Comparison of ENCODE assay signal across 8 mouse cellular contexts in the genomic region with DNA sequence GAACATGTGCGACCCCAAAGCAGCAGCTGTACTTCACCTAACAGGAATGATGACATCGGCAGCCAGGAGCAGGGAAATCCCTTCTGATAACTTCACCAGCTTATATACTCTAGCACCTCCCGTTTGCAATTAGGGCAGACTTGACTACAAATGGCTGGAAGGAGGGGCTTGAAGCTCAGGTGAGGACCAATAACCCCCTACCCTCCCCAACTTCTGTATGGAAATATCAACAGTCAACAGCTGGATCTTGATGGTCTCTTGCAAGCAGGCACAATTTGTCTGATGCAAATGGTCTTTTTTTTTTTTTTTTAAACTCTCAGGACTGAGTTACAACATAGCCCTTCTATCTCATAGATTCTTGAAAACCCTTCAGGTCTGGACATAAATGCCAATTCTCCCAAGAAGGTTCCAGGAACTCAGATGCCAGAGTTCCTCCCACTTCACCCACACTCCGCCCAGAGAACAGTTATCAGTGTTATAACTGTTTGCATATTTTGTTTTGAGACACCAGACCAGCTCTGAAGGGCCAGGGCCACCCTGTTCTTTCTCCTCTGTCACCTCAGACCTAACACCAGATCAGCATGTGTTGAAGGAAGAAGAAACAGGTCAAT. TPM values are rescaled to one million over a fixed set of nuclear protein-coding genes. Genes with fewer than 3 reads are reported as not detected.
DNase-seq lines count a peak whose midpoint lies in the region; ATAC-seq and TF ChIP-seq lines count a peak whose summit lies in the region.

A gene (minus strand): TSS at position 51 of the 611 bp plus-strand sequence.

- TF ChIP-seq POLR2A in embryonic fibroblast, embryonic 13.5 days (IDR thresholded peaks at IDR 0.05; ENCODE audit: low read depth, low read length): no peak

- H3K4me2 ChIP-seq in liver, embryonic 12.5 days: no peak within 1 kb of the TSS
- H3K4me2 ChIP-seq in heart, postnatal 0 days (ENCODE audit: low read depth, low read length): no peak within 1 kb of the TSS
- H3K4me2 ChIP-seq in neural tube, embryonic 14.5 days (ENCODE audit: low read depth, low read length): no peak within 1 kb of the TSS

- 36% methylated on average over 4 of the region's 4 CpGs for WGBS in liver, embryonic 12.5 days (ENCODE audit: insufficient replicate concordance)
- 39% methylated on average over 4 of the region's 4 CpGs for WGBS in heart, postnatal 0 days
- WGBS in neural tube, embryonic 14.5 days: 87% methylated on average over 4 of the region's 4 CpGs

- no peak for TF ChIP-seq EP300 in heart, postnatal 0 days (IDR thresholded peaks at IDR 0.05; ENCODE audit: low read depth)

- no peak for ATAC-seq in liver, embryonic 12.5 days
- no peak for ATAC-seq in heart, postnatal 0 days (ENCODE audit: insufficient read depth, low read depth)
- no peak for ATAC-seq in neural tube, embryonic 14.5 days (ENCODE audit: low read depth)

- H3K27me3 ChIP-seq in liver, embryonic 12.5 days (replicated peaks): peaks cover 18% of the 10 kb centered on the region
- no peaks in the 10 kb centered on the region for H3K27me3 ChIP-seq in heart, postnatal 0 days (ENCODE audit: control insufficient read depth, insufficient read depth, low read length)
- H3K27me3 ChIP-seq in neural tube, embryonic 14.5 days (ENCODE audit: control insufficient read depth, insufficient read depth, low read length): no peaks in the 10 kb centered on the region

- H3K4me1 ChIP-seq in liver, embryonic 12.5 days: peaks cover 63% of the 10 kb centered on the region
- 0 out of 2 replicates have a peak, but pooled peaks cover 4% of the 10 kb centered on the region for H3K4me1 ChIP-seq in embryonic fibroblast, embryonic 13.5 days (ENCODE audit: control insufficient read depth, insufficient read depth, low read length)
- H3K4me1 ChIP-seq in heart, postnatal 0 days (ENCODE audit: control insufficient read depth, insufficient read depth): peaks cover 23% of the 10 kb centered on the region
- H3K4me1 ChIP-seq in neural tube, embryonic 14.5 days (ENCODE audit: control insufficient read depth, insufficient read depth, low read length): peaks cover 17% of the 10 kb centered on the region

- TF ChIP-seq CTCF in embryonic fibroblast, embryonic 13.5 days (IDR thresholded peaks at IDR 0.05; ENCODE audit: borderline replicate concordance, insufficient read depth, low read length): no peak
- no peak for TF ChIP-seq CTCF in heart, postnatal 0 days (IDR thresholded peaks at IDR 0.05; ENCODE audit: low read depth)

- intact Hi-C loops in left cerebral cortex, postnatal 4 days (cut with DNase I): no loop called here

- H3K9me3 ChIP-seq in liver, embryonic 12.5 days (replicated peaks): no peaks in the 10 kb centered on the region
- no peaks in the 10 kb centered on the region for H3K9me3 ChIP-seq in heart, postnatal 0 days (replicated peaks; ENCODE audit: control insufficient read depth, low read length)
- no peaks in the 10 kb centered on the region for H3K9me3 ChIP-seq in neural tube, embryonic 14.5 days (ENCODE audit: control insufficient read depth, low read length)

- peaks cover 7% of the 10 kb centered on the region; the same call in 1 of the 2 replicates for H3K36me3 ChIP-seq in liver, embryonic 12.5 days
- H3K36me3 ChIP-seq in heart, postnatal 0 days (replicated peaks; ENCODE audit: control insufficient read depth, insufficient read depth, low read length): no peaks in the 10 kb centered on the region
- H3K36me3 ChIP-seq in neural tube, embryonic 14.5 days (ENCODE audit: control insufficient read depth, insufficient read depth, low read length): no peaks in the 10 kb centered on the region

- DNase-seq in liver: no peak
- DNase-seq in heart, postnatal 0 days (ENCODE audit: low spot score): no peak
- DNase-seq in left cerebral cortex, postnatal 4 days: no peak
- DNase-seq in ovary, adult 18-20 months (ENCODE audit: low spot score): no peak
- DNase-seq in urinary bladder, adult 18-20 months (ENCODE audit: low spot score in 2 of 2): no peak

- no peak within 1 kb of the TSS for H3K9ac ChIP-seq in liver, embryonic 12.5 days
- H3K9ac ChIP-seq in heart, postnatal 0 days (replicated peaks; ENCODE audit: low read depth, low read length): no peak within 1 kb of the TSS
- H3K9ac ChIP-seq in neural tube, embryonic 14.5 days (replicated peaks; ENCODE audit: low read depth, low read length): no peak within 1 kb of the TSS

- no peak within 1 kb of the TSS for H3K4me3 ChIP-seq in liver, embryonic 12.5 days
- no peak within 1 kb of the TSS for H3K4me3 ChIP-seq in embryonic fibroblast, embryonic 13.5 days (ENCODE audit: insufficient read depth, low read length)
- no peak within 1 kb of the TSS for H3K4me3 ChIP-seq in heart, postnatal 0 days (ENCODE audit: low read depth, low read length)
- no peak within 1 kb of the TSS for H3K4me3 ChIP-seq in neural tube, embryonic 14.5 days (ENCODE audit: low read depth, low read length)

- H3K27ac ChIP-seq in liver, embryonic 12.5 days: no peak within 1 kb of the TSS; the same call in 1 of the 2 replicates
- H3K27ac ChIP-seq in embryonic fibroblast, embryonic 13.5 days (ENCODE audit: insufficient read depth, low read length): no peak within 1 kb of the TSS
- H3K27ac ChIP-seq in heart, postnatal 0 days (ENCODE audit: low read depth): no peak within 1 kb of the TSS
- no peak within 1 kb of the TSS for H3K27ac ChIP-seq in neural tube, embryonic 14.5 days (ENCODE audit: low read depth, low read length)

RNA-seq across cellular contexts. Expression of the gene that starts here (rescaled TPM):
- 12.1 and 14.8 TPM in 2 replicates for polyA plus RNA-seq in liver, embryonic 12.5 days (2016; fragmentation: Nextera tagmentation; extraction: Ambion mirVana)
- polyA plus RNA-seq in embryonic fibroblast, embryonic 13.5 days (2011; ENCODE audit: insufficient read length, low read depth, missing spikeins): 13.8 and 18.6 TPM in 2 replicates
- total RNA-seq in heart, postnatal 0 days (2014; rRNA removed; ENCODE audit: low replicate concordance): 14.1 and 17.3 TPM in 2 replicates
- polyA plus RNA-seq in heart, postnatal 0 days (2015; fragmentation: Nextera tagmentation; extraction: Ambion mirVana): 16.4 and 17.2 TPM in 2 replicates
- total RNA-seq in left cerebral cortex, postnatal 4 days (2021): 100 to 1,000 TPM; 112 to 117 TPM
- polyA plus RNA-seq in neural tube, embryonic 14.5 days (2014; fragmentation: Nextera tagmentation; extraction: Ambion mirVana): 47.7 and 67.0 TPM in 2 replicates
